Mouse (Mus musculus): ENCODE data around the gene Glra2. TPM values are rescaled to one million over a fixed set of nuclear protein-coding genes. Genes with fewer than 3 reads are reported as not detected.

Gene Glra2
- not detected in 2 replicates for polyA plus RNA-seq (2012; ENCODE audit: low replicate concordance)

DNA sequence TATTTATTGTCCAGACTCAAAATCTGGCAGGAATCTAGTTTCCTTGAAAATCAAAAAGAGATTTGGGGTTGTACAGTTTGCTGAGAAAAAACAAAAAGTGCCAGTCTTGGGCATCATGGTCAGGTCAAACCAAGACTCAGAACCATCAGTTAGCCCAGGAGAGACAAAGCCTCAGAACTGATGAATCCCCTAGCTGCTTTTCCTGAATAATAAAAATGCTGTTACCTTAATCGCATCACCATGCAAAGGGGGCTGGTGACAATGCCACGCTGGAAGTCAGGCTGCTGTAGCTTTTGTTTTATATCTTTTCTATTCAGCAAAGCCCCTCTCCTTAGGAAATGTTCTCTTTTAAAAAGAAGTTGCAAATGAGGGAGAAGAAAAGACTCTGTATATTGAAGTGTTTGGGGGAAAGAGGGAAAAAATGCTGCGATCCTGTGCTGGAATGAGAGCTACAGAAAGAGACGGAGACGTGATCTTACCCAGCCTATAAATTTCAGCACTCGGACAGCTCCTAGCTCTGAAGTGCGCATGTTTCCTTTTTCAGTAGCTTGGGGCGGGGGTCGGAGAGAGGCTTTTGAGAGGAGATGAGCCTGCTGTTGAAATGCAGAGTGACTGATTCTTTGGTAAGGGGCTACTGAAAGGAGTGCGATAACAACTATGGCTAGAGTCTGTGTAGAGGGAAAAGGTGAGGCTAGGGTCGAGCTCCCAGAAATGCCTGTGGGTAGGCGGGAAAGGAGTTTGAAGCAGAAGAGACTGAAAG, at the start of gene Glra2:
TSS of gene Glra2 (minus strand) at position 455 of the 760 bp plus-strand sequence.

